Mouse (Mus musculus) left cerebral cortex, adult 9 months (tissue): Measurements from ENCODE around the gene Shank2.

Experiments used
- DNase-seq, 2 experiments: peaks; one replicate each; pipeline ENCODE4 v3.0.0; 2022; ENCODE audit warnings: low spot score in 2 of 2

Gene Shank2

GRCm38 (mm10) chr7:144030796-144031195, 29.1 kb downstream of the Shank2 start:
- DNase-seq = no peak

- no peak for DNase-seq
Measured at GRCm38 (mm10) chr7:144031611-144032010, 29.9 kb downstream of the Shank2 start.

- DNase-seq = no peak
Measured at GRCm38 (mm10) chr7:144037541-144037940, 35.8 kb downstream of the Shank2 start.

DNA sequence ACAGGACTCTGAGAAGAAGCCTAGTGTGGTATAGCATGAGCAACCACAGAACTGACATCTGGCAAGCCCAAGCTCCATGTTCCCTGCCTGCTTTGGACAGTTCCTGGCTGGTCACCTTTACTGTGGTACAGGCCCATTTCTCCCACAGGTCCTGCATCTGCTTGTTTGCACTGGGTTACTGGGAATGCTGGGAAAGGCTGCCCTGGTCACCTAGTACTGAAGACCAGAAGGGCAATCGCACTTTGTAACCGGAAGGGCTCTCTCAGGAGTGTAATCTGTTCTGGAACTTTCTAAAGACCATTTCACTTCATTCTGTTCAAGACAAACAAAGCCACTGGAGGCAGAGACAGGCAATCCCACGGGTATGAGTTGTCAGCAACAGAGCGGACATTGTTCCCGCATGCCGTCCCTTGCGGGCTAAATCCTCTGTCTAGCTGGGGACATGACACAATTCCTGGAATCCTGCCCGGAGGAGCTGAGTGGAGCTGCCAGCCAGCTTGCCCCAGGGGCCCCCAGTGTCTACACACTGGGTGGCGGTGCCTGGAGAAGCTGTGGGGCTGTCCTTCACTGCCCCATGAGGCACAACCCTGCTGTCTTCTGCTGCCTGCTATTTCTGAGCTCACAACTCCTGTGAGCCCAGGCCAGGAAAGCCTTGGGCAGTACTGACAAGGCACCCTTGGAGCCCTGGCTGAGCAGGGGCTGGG, 36.4 kb downstream of the Shank2 start:
- DNase-seq = peak; percentile 11 to 58

- DNase-seq = no peak
Measured at GRCm38 (mm10) chr7:144038741-144039140, 37.0 kb downstream of the Shank2 start.

DNA sequence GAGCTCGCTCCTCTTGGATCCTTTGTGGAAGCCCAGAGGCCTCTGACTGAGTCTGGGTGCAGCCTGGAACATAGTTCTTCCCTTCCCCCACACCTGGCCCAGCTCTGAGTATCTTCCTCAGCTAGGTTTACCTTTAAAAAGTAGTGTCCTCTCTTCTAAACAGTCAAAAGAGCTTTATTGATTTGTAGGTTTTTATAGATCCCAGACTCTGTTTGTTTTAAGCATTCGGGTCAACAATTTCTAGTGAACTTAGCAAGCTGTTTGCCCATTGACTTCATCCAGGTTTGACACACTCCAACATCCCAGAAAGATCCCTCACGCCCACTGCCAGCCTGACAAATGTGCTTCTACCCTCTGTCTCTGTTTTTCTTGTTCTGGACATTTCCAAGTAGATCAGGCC, 38.6 kb downstream of the Shank2 start:
- DNase-seq = no peak

DNA sequence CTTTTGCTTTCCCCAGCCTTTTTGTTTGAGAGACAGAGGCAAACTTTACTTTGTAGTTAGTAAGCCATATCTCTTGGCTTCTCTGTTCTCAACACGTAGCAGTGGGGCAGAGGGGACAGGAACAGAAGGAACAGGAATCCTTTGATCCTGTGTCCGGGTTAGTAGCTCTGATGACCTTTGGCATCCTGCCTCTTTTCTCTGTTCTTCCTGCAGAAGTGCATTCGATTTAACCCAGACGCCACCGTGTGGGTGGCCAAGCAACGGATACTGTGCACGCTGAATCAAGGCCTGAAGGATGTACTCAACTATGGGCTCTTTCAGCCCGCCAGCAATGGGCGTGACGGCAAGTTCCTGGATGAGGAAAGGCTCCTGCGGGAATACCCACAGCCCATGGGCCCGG, 50.3 kb downstream of the Shank2 start:
- DNase-seq = no peak

GRCm38 (mm10) chr7:144055188-144055587, 53.5 kb downstream of the Shank2 start:
- no peak for DNase-seq

- no peak for DNase-seq
Measured at GRCm38 (mm10) chr7:144055702-144056531, 54.2 kb downstream of the Shank2 start.

DNA sequence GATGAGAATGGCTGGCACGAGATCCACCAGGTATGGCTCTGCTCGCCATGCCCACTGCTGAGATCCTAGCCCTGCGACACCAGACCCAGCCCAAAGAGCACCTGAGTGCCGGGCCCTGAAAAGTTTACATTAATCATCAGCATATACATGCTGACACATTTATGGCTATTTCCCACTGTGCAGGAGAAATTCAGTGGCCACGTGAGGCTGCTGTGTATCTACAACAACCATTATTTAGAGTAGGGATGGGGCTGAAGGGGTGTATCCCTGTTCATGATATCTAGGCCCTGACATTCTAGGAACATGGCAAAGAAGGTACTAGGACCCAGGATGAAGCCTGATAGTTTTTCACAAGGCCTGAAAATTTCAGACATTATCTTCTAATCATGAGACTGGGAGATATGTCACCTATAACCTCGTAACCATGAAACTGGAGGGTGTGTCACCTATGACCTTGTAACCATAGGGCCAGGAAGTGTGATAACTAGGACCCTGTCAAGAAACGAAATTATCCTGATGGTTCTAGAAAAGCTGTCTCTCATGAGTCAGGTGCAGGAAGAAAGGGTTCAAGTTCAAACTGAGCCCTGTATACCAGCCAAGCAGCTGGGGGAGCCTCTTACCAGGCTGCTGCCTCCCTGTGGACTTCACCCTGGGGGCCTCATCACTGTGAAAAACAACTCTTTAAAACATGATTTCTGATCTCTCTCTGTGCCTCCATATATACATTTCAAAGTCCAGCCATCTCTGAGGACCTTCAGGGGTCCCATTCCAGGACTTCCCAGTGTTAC, 68.6 kb downstream of the Shank2 start:
- DNase-seq = no peak

DNA sequence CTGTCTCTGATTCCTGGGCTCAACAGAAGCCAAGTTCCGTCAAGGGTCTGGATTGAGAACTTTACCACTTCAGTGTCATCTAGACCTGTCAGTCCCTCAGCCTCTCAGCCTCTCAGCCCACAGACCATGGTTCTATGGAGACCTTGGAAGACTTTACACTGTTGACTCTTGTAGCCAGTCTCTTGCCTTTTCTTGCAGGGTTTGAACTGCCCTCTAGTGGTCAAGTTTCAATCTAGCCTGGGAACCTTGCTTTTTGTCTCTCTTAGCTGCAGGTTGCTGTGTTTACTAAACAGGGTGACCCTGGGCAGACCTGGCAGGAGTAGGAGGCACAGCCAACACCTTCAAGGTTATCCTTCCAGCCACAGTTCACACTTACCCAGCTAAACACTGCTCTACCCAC, 70.5 kb downstream of the Shank2 start:
- DNase-seq = peak in 1 of 2 experiments; percentile 53

DNA sequence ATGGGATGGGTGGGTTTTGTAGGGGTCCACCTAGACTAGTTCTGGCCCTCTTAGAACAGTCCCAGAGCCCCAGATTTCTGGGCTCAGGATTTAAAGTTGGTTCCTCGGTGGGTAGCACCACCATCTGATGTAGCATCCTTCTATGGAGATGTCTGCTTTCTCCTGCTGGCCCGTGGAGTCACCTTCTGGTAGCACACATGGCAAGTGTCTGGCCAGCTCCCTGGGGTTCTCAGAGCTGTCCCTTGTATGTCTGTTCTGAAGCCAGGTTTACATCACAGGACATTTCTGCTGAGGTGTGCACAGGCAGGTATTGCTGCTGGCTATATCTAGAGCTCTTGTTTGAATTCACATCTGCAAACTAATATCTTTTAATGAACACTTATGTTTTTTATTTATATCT, 71.1 kb downstream of the Shank2 start:
- DNase-seq = no peak

GRCm38 (mm10) chr7:144074718-144075117, 73.0 kb downstream of the Shank2 start:
- DNase-seq = peak in 1 of 2 experiments; percentile 82

DNA sequence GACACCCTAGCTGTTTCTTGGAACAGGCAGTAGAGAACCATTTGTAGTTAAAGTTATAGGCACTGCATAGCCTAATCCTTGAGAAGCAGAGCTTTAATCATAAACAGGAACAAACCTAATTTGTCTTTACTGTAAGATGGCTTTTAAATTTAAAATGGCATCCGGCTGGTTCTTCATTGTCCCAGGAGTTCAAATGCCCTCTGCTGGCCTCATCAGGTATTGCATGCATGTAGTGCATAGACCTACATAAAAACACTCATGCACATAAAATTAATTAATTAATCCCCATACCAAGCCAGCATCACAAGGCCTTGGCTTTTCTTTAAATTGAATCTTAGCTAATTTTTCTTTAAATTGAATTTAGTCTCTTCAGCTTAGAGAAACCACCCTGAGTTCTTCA, 76.9 kb downstream of the Shank2 start:
- no peak for DNase-seq

- no peak for DNase-seq
Measured at GRCm38 (mm10) chr7:144079861-144080260, 78.1 kb downstream of the Shank2 start.

DNA sequence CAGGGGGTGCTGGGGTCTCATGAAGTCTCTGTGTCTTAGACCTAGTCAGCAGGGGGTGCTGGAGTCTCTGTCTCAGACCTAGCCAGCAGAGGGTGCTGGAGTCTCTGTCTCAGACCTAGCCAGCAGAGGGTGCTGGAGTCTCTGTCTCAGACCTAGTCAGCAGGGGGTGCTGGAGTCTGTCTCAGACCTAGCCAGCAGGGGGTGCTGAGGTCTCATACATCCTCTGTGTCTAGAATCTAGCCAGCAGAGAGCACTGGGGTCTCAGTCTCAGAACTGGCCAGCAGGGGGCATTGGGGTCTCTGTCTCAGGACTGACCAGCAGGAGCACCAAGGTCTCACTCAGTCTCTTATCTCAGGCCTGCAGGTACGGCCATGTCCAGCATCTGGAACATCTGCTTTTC, 79.7 kb downstream of the Shank2 start:
- peak in 1 of 2 experiments; percentile 34 for DNase-seq

DNA sequence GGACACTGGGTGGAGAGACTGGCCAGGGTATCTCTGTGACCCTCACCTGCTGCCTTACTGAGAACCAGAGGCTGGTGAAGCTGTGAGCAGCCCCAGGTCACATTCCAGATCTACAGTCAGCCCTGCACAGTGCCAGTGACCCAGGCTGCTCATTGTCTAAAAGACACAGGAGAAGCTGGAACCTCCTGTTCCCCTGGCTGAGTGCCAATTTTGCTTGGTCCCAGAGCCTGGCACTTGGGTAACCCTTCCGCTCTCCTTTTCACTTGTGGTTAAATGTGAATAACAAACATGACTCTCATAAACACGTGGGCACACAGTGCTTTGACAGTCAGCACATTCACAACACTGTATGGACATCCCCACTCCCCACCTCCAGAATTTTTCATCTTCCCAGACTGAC, 80.2 kb downstream of the Shank2 start:
- no peak for DNase-seq

DNA sequence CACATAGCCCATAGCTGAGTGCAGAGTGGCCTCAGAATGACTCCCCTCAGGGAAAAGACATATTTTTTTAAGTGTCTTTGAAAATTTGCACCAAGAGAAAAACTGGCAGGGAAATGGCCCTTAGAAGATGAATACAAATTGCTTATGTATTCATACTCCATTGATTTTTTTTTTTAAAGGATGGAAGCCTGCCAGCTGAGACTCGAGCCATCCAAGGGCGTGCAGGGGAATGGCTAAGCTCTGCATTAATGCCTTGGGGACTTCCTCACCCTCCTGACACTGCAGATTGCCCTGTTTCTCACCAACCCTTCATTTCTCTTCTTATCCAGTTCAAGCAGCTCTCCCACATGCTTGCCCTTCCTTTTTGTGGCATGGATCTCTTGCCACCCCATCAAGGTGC, 85.5 kb downstream of the Shank2 start:
- DNase-seq = no peak

- DNase-seq = no peak
Measured at GRCm38 (mm10) chr7:144094132-144094531, 92.4 kb downstream of the Shank2 start.

GRCm38 (mm10) chr7:144097314-144097713, 95.6 kb downstream of the Shank2 start:
- no peak for DNase-seq

- DNase-seq = peak in 1 of 2 experiments; percentile 46
Measured at GRCm38 (mm10) chr7:144102222-144102980, 100.7 kb downstream of the Shank2 start.

GRCm38 (mm10) chr7:144105952-144106351, 104.2 kb downstream of the Shank2 start:
- DNase-seq = no peak
